Mouse (Mus musculus) urinary bladder, postnatal 25 days (tissue): ENCODE measurements around the gene Ip6k2.
A peak's percentile ranks its signal among the peaks of the same experiment; 100 is the strongest.

Experiments used
- DNase-seq: peaks from one replicate; pipeline ENCODE4 v3.0.0; 2022; ENCODE audit warnings: low spot score

Gene Ip6k2

DNA sequence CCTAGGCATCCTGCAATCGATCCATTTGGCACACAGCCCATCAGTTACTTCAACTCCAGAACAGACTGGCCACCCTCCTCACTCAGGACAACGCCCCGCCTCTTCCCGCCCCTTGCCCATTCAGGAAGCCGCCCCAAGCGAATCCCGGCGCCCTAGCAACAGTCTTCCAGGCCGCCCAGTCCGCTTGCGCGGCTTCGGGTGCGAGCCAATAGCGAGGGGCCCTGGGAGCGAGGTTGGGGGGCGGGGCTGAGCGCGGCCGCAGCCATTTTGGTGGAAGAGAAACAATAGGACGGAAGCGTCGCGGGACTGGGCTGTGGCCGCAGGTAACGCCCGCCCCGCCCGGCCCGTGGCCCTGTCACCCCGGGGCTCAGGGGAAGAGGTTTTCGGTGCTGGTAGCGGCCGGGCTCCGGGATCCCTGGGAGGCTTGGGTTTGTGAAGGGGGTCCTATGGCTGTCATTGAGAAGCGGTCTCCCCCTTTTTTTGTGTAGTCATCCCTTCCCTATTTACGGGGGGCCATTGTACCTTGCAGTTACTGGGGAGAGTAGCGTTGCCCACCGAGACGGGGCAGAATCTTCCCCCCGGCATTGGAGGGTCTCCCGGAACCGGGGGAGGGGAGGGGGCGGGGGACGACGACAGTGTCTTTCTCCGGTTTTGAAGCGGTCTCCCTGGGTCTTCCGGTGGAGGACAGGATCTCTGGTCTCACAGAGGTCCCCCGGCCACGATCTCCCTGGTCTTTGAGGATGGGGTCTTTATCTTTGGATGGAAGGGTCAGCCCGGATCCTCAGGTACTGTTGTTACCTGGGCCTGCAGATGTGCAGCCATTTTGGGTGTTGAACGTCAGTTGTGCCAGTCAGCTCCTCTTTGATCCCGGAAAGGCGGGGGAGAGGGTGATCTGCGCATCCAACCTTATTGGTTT is at the start of gene Ip6k2:
Ip6k2 (plus strand) TSS at position 249 of the 916 bp plus-strand sequence.
- DNase-seq = peak; percentile 93

DNA sequence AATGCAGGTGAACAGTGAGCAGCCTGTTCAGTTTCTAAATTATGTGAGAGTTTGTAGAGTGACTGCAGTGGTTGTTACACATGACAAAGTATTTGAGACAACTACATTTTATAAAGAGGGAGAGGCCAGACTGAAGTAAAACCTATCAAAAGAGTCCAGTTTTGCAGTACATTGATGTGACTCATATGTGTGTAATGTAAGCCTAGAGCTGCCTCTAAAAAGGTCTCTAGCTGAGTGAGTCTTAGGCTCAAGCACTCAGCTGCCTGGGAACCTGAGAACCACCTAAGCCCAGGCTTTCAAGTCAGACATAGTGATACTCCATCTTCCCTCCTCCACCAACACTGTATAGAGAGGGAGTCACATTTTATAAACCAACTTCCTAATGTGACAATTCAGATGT is 49.0 kb upstream of the Ip6k2 start:
- DNase-seq = no peak

DNA sequence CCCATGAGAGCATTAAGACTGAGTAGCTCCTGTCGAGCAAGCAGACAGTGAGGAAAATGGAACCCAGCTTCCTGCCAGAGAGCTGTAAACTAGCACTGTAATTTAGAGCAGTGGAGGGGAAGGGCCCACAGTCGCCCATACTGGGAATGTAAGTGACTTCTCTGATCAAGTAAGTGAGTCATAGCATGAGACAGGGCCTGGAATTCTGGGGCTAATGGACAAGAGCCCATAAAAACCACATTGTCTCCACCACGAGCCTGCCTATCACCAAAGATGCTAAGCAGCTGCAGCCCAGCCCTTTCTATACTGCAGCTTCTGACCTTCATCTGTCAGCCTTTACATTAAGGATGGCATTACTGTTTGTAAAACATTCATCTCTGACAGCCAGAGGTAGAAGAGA is 44.4 kb upstream of the Ip6k2 start:
- DNase-seq = no peak

DNA sequence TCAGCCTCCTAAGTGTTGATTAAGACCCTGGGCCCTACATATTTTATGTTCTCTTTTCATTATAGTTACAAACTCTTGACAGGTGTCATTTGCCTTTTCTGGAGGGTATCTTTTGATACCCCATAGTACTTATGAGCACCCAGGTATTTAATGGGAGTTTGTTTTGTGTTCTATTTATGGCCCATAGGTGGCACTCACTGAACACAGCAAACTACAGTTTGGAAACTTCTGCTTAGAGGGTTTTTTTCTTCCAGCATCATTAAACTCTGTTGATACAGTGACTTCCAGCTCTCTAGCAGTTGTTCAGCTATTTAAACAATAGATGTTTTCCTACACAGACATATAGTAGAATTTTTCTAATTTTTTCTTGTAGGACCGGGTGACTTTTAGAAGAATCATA is 43.5 kb upstream of the Ip6k2 start:
- no peak for DNase-seq

DNA sequence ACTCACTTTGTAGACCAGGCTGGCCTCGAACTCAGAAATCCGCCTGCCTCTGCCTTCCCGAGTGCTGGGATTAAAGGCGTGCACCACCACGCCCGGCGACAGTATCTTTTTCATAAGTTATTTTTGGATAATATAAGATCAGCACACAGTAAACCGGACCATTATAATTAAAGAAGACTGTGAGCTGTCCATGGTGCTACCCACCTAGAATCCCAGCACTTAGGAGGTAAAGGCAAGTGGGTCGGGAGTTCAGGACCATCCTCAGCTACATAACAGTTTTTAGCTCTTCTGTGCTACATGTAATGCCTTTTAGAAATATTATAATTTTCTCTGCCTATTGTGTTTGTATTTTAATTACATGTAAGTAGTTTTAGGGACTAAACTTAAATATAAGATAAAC is 41.5 kb upstream of the Ip6k2 start:
- no peak for DNase-seq

DNA sequence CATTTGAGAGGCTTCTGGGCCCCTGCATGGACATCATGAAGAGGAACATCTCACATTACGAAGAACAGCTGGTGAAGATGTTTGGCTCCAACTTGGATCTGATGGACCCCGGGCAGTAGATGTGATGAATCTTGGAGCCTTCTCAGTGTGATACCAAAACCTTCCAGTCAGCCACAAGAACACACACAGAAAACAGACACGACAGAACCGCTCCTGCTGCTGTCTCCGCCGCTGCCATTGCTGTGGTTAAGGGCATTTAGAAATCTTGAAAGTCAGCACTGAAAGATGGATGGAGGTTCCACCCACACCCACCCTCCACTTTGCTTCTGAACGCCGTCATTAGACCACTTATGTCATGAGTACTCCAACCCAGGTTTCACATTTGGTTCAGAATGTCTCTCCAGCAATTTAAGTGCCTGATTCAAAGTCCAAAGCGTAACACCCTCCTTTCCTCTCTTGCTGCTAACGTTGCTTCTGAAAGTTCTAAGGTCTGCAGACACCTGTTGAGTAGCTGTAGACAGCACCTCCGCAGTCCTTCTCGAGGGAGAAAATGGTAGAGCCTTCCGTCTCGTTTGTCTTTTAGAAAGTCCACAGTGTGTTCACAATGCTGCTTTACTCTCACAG is 36.6 kb upstream of the Ip6k2 start:
- DNase-seq = no peak

DNA sequence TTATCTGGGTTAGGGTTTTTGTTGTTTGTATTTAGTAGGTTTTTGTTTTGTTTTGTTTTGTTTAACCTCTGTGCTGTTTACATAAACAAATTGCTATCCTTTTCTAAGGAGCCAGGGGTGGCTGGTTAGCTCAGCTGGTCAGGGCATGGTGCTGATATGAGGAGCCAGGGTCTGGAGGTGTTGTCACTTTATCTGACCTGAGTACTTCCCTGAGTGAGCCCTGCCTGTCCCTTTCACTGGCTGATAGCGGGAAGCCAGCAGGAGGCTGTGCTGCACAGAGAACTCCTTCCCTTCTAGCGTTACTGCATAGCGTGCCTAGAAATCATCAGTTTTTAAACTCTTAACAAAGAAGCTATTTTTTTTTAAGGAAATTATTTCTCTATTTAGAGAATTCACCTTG is 35.9 kb upstream of the Ip6k2 start:
- no peak for DNase-seq

DNA sequence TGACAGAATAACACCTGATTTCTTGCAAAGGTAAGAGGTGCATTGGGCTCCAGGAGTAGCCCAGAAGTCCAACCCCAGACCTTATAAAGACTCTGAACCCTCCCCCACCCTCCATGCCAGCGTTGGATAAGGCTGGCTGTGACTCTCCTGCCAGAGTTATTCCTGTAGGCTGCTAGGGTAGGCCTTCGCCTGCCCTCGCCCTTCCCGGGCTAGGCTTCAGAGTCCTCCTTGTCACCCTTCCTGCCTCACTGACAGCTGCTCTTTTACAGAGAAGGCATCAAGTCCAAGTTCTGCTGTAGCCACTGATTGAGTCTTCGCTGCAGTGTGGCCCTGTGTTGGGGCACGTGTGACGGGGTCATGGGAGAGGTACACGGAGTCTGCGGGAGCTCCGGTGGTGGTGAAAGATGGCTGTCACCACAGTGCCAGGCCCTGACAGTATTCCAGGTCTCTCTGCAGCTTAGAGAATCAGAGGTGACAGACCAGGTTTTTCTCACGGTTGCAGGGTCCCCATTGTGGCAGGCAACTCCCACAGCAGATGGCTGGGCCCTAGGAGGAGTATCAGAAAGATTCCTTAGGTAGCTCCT is 34.9 kb upstream of the Ip6k2 start:
- DNase-seq = no peak

DNA sequence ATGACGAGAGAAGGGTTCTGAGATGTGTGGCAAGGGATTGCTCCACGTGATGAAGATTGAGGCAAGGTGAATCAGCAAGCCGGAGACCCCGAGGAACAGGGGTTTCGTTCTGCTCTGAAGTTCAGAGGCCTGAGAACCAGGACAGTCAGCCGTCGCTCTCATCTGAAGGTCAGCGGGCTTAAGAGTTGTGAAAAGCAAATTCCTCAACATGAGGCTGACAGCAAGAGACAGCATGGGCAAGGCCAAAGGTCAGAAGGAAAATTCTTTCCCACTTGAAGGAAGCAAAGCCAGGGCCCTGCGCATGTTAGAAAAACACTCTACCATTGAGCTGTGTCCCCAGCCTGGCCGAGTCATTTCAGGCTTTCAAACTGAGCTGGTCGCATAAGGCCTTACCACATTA is 33.0 kb upstream of the Ip6k2 start:
- DNase-seq = no peak

DNA sequence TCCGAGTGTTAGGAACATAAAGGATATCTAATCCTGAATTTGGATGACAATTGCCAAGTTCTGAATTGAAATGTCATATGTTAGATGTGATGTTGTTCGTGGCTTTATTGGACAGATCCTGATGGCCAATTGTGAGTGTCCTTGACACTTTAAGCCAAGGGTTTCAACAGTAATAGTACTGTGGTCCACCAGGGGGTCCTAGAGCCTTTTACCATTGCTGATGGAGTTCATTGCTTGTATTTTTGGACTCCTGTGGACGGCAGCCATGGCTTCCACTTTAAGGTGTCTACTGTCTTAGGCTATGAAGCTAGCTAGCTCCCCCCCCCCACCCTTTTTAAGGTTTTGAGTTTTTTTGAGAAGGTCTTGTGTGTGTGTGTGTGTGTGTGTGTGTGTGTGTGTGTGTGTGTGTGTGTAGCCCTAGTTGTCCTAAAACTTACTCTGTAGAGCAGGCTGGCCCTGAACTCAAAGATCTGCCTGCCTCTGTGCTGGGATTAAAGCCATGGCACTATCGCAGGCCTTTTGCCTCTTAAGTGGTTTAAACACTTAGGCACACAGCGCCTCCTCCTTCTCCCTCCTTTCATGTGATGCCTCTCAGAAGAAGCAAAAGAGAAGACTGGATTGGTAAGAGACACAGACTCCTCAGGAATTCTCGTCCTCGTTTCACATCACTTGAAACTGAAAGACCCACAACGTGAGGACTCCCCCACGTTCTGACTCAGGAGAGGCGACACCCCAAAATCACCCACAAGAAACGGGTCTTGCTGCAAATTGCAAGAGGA is 31.3 kb upstream of the Ip6k2 start:
- no peak for DNase-seq

DNA sequence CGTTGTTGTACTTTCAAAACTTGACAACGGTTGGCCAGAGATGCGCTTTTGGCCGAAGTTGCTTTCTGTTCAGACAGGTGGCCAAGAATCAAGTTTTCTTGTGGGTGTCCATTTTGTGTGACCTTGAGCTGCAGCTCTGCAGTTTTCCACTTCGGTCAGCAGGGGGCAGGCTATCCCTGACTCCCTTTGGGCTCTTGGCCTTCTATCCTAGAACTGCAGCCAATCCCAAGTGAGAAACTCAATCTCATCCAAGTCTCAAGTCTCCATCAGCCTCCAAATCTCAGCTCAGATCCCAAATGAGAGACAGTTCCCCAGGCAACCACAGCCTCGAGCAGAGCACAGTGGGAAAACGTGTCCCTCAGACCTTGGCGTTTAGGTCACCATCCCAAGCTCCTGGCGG is 30.3 kb upstream of the Ip6k2 start:
- peak; percentile 54 for DNase-seq

DNA sequence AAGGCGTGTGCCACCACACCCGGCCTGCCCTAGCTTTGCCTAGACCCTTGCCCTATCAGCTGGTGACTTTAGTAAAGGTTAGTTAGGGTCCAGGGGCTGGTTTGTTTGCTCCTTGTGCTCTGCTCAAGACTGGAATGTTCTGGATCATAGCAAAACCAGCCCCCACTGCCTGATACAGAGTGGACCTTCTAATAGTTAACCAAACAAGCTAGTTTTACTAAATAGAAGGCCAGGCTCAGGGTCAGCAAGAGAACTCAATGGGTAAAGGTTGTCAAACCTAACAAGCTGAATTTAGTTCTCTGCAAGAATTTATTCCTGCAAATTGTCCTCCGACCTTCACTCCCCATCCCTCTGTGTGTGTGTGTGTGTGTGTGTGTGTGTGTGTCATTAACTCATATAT is 29.6 kb upstream of the Ip6k2 start:
- no peak for DNase-seq

DNA sequence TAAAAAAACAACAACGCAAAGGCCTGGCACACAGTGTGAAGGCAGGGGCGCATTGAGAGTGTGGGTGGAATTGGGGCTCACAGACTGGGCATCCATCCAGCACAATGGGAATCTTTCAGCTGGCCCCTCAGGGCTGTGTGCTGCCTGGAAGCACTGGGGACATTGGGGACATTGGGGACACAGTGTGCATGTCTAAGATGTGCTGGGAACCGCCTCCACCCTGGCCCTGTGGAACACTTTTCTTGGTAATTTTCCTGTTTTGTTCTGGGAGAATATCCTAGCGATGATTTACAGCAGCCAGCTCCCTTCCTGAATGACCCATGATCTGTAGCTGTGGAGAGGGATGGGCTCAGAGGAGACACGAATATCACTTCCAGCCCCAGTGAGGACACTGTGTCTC is 29.2 kb upstream of the Ip6k2 start:
- no peak for DNase-seq

DNA sequence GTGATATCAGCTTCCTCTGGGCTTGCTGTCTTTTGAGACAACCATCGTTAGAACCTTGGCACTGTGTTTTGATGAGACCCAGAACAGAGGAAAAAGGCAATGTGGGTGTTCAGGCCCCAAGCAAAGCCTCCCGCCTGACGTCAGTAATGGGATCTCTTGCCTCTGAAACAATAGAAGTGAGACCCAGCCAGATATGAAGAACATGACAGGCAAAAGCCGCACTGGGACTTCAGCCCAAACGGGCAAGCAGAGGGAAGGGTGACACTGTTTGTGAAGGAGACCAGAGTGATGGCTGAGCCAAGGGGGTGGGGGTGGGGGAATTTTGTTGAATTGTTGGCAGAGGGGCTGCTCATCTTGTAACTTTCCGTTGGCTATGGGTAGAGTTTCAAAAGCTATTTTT is 26.2 kb upstream of the Ip6k2 start:
- no peak for DNase-seq

DNA sequence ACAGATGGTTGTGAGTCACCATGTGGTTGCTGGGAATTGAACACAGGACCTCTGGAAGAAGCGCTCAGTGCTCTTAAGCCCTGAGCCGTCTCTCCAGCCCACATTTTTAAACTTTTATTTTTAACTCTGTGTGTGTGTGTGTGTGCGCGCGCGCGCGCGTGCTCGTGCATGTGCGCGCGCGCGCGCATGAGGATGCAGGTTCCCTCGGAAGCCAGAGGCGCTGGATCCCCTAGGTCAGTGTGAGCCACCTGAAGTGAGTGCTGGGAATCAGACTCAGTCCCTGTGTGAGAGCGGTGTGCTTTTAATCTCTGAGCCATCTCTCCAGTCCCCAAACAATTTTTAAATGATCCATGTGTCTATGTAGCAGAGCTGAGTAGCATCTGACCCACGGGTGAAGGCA is 24.5 kb upstream of the Ip6k2 start:
- no peak for DNase-seq

DNA sequence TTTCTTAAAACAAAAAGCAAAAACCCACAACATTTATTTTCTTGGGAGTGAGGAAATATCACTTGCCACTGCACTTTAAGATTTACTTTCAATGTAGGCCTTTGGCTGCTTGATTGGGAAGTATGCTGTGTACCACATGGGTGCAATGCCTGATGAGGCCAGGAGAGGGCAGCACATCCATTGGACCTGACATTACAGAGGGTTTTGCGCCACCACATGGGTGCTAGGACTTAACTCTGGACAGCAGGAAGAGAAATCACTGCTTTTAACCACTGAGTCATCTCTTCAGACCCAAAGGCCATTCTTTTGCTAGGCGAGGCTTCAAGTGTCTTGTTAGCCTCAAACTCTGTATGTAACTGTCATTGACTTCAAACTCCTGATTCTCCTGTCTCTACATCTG is 23.8 kb upstream of the Ip6k2 start:
- peak; percentile 13 for DNase-seq

DNA sequence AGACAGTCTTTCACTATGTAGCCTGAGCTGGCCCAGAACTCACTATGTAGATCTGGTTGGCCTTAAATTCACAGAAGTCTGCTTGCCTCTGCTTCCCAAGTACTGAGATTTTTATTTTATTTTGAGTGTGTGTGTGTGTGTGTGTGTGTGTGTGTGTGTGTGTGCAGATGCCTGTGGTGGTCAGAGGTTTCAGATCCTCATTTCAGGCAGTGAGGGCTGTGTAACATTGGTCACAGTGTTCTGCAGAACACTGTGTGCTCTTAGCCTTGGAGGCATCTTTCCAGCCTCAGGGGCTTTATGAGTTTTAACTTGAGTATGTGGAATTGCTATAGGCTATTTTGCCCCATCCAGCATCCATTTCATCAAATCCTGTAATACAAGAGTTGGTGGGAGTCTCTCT is 22.0 kb upstream of the Ip6k2 start:
- DNase-seq = no peak

DNA sequence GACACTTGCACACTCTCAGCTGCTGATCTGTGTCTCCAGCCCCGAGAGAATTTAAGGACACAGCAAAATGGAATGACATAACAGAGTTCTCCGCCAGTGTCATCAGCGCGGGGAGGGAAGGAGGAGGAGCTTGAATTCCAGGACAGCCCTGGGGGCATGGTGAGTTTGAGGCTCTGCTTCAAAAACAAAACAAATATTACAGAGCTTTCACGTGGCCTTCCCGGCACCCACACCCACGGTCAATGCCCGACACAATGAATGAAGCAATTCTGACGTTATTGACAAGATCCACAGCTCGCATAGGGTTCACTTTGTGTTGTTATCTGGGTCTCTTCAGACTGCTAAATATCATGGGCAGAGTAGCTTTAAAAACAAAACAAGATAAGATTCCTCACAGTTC is 18.6 kb upstream of the Ip6k2 start:
- no peak for DNase-seq

DNA sequence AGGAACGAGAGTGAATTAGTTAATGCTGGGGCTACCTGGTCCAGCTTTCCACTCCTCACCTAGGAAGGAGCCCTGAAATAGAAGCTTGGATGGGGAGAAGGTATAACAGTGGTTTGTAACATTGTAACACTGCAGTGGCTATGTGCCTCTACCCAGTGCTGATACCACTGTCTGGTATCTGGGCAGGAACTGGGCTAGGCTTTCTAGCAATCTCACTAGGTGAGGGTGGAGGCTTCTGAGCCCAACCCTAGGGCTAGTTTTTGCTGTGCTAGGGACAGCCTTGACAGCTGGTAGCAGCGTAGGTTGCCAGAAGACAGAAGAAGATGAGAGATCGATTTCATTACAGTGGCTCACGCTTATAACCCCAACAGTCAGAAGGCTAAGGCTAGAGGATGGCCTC is 7.0 kb upstream of the Ip6k2 start:
- DNase-seq = no peak

DNA sequence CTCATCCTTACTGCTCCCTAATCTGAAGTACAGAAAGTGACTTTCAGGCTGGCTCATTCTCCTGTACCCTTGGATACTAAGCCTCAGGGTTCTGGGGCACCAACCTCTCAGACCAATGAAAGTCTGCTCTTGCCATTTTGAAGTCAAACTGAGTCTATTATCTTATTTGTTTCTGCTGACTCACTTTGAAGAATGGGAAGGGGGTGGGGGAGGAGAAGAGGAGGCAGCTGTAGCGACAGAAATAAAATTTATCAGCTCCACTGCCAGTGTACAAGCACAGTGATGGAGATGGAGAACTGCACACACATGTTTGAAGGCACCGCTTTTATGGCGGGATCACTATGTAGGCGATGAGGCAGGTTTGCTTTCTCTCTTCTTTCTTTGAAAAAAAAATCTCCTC is 6.3 kb upstream of the Ip6k2 start:
- DNase-seq = no peak

DNA sequence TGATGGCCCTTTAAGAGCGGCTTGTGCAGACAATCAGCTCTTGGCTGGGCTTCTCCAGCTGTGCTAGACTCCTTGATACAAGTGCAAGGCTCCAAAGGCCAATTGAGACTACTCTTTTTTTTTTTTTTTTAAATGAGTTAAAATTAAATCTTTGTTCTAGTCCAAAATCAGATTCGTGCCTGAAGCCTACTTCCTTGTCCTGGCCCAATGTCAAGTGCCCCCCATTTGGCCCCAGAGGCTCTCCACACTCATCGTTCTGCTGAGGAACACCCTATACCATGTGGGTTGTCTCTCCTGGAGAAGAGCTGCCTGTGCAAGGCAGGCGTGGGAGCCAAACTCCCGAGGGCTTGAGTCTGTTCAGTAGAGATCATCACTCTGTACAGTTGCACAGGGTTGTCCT is 2.6 kb upstream of the Ip6k2 start:
- DNase-seq = no peak

DNA sequence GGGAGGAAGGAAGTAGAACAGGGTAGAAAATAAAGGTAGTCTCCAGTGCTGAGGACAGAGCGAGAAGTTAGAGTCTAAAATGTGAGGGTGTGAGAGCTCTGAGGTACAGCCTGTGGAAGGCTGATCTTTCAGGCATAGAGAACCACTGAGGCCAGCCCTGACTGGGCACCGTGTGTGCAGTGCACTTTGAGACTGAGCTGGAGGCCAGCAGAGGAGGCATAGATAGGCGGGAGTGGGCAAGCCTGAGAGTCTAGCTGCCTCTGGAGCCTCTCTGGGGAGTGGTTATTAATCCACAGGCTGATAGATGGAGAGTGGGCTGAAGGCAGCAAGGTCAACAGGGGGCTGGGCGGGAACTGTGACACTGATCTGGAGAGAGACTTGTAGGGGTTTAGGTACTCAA is 1.7 kb upstream of the Ip6k2 start:
- no peak for DNase-seq
